Mouse (Mus musculus) embryo, embryonic 11.5 days (tissue): ENCODE measurements around the gene Trim44.

Source experiments
- DNase-seq: peaks from one replicate; pipeline ENCODE4 v3.0.0-alpha.2; 2012; ENCODE audit warnings: low read depth, low spot score

Trim44 gene

GRCm38 (mm10) chr2:102407363-102408184 is at the start of gene Trim44:
Gene Trim44, minus strand, starts transcription at chr2:102407828.
- DNase-seq = peak; percentile 35

- no peak for DNase-seq
Measured at GRCm38 (mm10) chr2:102455126-102455525, 47.5 kb upstream of the Trim44 start.

GRCm38 (mm10) chr2:102453447-102453846 is 45.8 kb upstream of the Trim44 start:
- no peak for DNase-seq

GRCm38 (mm10) chr2:102451671-102452549 is 44.3 kb upstream of the Trim44 start, which contains the start of gene Fjx1:
Gene Fjx1, minus strand, starts transcription at chr2:102452499.
- peak; percentile 71 for DNase-seq

- peak; percentile 26 for DNase-seq
Measured at GRCm38 (mm10) chr2:102450761-102451670, 43.4 kb upstream of the Trim44 start.

GRCm38 (mm10) chr2:102450248-102450760 is 42.7 kb upstream of the Trim44 start:
- peak; percentile 46 for DNase-seq

- peak; percentile 30 for DNase-seq
Measured at GRCm38 (mm10) chr2:102449630-102450247, 42.1 kb upstream of the Trim44 start.

- DNase-seq = no peak
Measured at GRCm38 (mm10) chr2:102449056-102449455, 41.4 kb upstream of the Trim44 start.

- no peak for DNase-seq
Measured at GRCm38 (mm10) chr2:102447831-102448230, 40.2 kb upstream of the Trim44 start.

- no peak for DNase-seq
Measured at GRCm38 (mm10) chr2:102446851-102447250, 39.2 kb upstream of the Trim44 start.

GRCm38 (mm10) chr2:102437357-102438030 is 29.9 kb upstream of the Trim44 start:
- no peak for DNase-seq

- no peak for DNase-seq
Measured at GRCm38 (mm10) chr2:102433879-102434278, 26.3 kb upstream of the Trim44 start.

GRCm38 (mm10) chr2:102431084-102431483 is 23.5 kb upstream of the Trim44 start:
- DNase-seq = no peak

- DNase-seq = no peak
Measured at GRCm38 (mm10) chr2:102427974-102428373, 20.3 kb upstream of the Trim44 start.

GRCm38 (mm10) chr2:102426434-102426833 is 18.8 kb upstream of the Trim44 start:
- DNase-seq = no peak

GRCm38 (mm10) chr2:102416149-102416743 is 8.6 kb upstream of the Trim44 start:
- no peak for DNase-seq

- DNase-seq = no peak
Measured at GRCm38 (mm10) chr2:102412738-102413137, 5.1 kb upstream of the Trim44 start.

GRCm38 (mm10) chr2:102410615-102411014 is 3.0 kb upstream of the Trim44 start:
- no peak for DNase-seq

- DNase-seq = no peak
Measured at GRCm38 (mm10) chr2:102409741-102410140, 2.1 kb upstream of the Trim44 start.
